Comparison of ENCODE assay signal across 13 mouse cellular contexts in genomic region chr5:114949316-114949715, GRCm38 (mm10). TPM values are rescaled to one million over a fixed set of nuclear protein-coding genes. Genes with fewer than 3 reads are reported as not detected.
DNase-seq lines count a peak whose midpoint lies in the region; ATAC-seq lines count a peak whose summit lies in the region.
"Had no signal": no experiment of that assay in that cellular context is flagged by ENCODE, and none has a peak within 500 bp of the region (broad histone marks: within the 10 kb centered on the region; RNA-seq: fewer than 3 reads in every experiment).

No protein-coding gene starts in this region.

- H3K4me2 ChIP-seq in kidney, embryonic 14.5 days (replicated peaks; ENCODE audit: low read depth, low read length): no peak overlapping the region
- H3K4me2 ChIP-seq in hindbrain, embryonic 13.5 days: no peak overlapping the region
- H3K4me2 ChIP-seq in intestine, embryonic 15.5 days (replicated peaks): no peak overlapping the region
- H3K4me2 ChIP-seq: heart, embryonic 11.5 days; neural tube, embryonic 12.5 days had no signal

- WGBS in kidney, embryonic 14.5 days: 75% methylated on average over 5 of the region's 5 CpGs
- 58% methylated on average over 5 of the region's 5 CpGs for WGBS in hindbrain, embryonic 13.5 days
- 45% methylated on average over 5 of the region's 5 CpGs for WGBS in intestine, embryonic 15.5 days

- no peak overlapping the region for H3K27ac ChIP-seq in kidney, embryonic 14.5 days (ENCODE audit: low read depth, low read length)
- H3K27ac ChIP-seq in hindbrain, embryonic 13.5 days: peak overlapping the region; percentile 36; the same call in 1 of the 2 replicates
- no peak overlapping the region for H3K27ac ChIP-seq in intestine, embryonic 15.5 days
- H3K27ac ChIP-seq: neural tube, embryonic 12.5 days had no signal

- no peaks in the 10 kb centered on the region for H3K9me3 ChIP-seq in kidney, embryonic 14.5 days (ENCODE audit: control insufficient read depth, low read length)
- H3K9me3 ChIP-seq in hindbrain, embryonic 13.5 days: no peaks in the 10 kb centered on the region
- H3K9me3 ChIP-seq in intestine, embryonic 15.5 days: no peaks in the 10 kb centered on the region
- H3K9me3 ChIP-seq: neural tube, embryonic 12.5 days had no signal

- no peak for ATAC-seq in kidney, embryonic 14.5 days (ENCODE audit: low FRiP score, low TSS enrichment)
- ATAC-seq in hindbrain, embryonic 13.5 days (ENCODE audit: low FRiP score): no peak
- ATAC-seq in intestine, embryonic 15.5 days: no peak
- ATAC-seq: CD4-positive, CD25-positive, alpha-beta regulatory T cell, adult 4 months; inflammation-experienced regulatory T-cells, adult 6 months had no signal

- peak overlapping the region; percentile 23; the same call in 1 of the 2 replicates for H3K9ac ChIP-seq in kidney, embryonic 14.5 days (ENCODE audit: low read depth, low read length)
- no peak overlapping the region for H3K9ac ChIP-seq in hindbrain, embryonic 13.5 days
- no peak overlapping the region for H3K9ac ChIP-seq in intestine, embryonic 15.5 days
- H3K9ac ChIP-seq: neural tube, embryonic 12.5 days had no signal

- H3K36me3 ChIP-seq in kidney, embryonic 14.5 days (ENCODE audit: control insufficient read depth, insufficient read depth, low read length): peaks cover 44% of the 10 kb centered on the region
- peaks cover 49% of the 10 kb centered on the region for H3K36me3 ChIP-seq in hindbrain, embryonic 13.5 days
- H3K36me3 ChIP-seq in intestine, embryonic 15.5 days: peaks cover 26% of the 10 kb centered on the region

- no peaks in the 10 kb centered on the region for H3K27me3 ChIP-seq in kidney, embryonic 14.5 days (ENCODE audit: control insufficient read depth, insufficient read depth, low read length)
- H3K27me3 ChIP-seq in hindbrain, embryonic 13.5 days: no peaks in the 10 kb centered on the region
- H3K27me3 ChIP-seq in intestine, embryonic 15.5 days (replicated peaks): no peaks in the 10 kb centered on the region
- H3K27me3 ChIP-seq: neural tube, embryonic 12.5 days had no signal

- DNase-seq in kidney, postnatal 10 days: no peak
- peak; percentile 28 for DNase-seq in MN1 (ENCODE audit: low spot score)
- DNase-seq in cerebellum, adult 11-12 months: peak; percentile 73
- no peak for DNase-seq in adrenal gland, adult 2 months
- DNase-seq in layer of hippocampus, postnatal 36 days: no peak

- H3K4me1 ChIP-seq in kidney, embryonic 14.5 days (ENCODE audit: control insufficient read depth, insufficient read depth, low read length): 0 out of 2 replicates have a peak, but pooled peaks cover 3% of the 10 kb centered on the region
- peaks cover 18% of the 10 kb centered on the region for H3K4me1 ChIP-seq in hindbrain, embryonic 13.5 days (replicated peaks)
- H3K4me1 ChIP-seq in intestine, embryonic 15.5 days (replicated peaks): peaks cover 9% of the 10 kb centered on the region

- no peak overlapping the region for H3K4me3 ChIP-seq in kidney, embryonic 14.5 days (ENCODE audit: low read length)
- no peak overlapping the region for H3K4me3 ChIP-seq in hindbrain, embryonic 13.5 days
- H3K4me3 ChIP-seq in intestine, embryonic 15.5 days (replicated peaks): no peak overlapping the region
- H3K4me3 ChIP-seq: neural tube, embryonic 12.5 days had no signal

RNA-seq across cellular contexts. Expression of gene 2210016L21Rik, which starts 7.4 kb away (rescaled TPM):
- 51.1 and 58.9 TPM in 2 replicates for polyA plus RNA-seq in kidney, embryonic 14.5 days (2014; fragmentation: Nextera tagmentation; extraction: Ambion mirVana)
- polyA plus RNA-seq in hindbrain, embryonic 13.5 days (2015; fragmentation: Nextera tagmentation; extraction: Ambion mirVana): 107 and 110 TPM in 2 replicates
- polyA plus RNA-seq in intestine, embryonic 15.5 days (2015; fragmentation: Nextera tagmentation; extraction: Ambion mirVana): 51.3 and 62.7 TPM in 2 replicates
- 10 to 100 TPM; 36.2 to 55.3 TPM for total RNA-seq in adrenal gland, adult 2 months (2021)
- 24.5 and 28.1 TPM in 2 replicates for polyA plus RNA-seq in adrenal gland, adult 2 months (2012; rRNA removed)
- 100 to 1,000 TPM; 185 to 227 TPM for total RNA-seq in layer of hippocampus, postnatal 36 days (2021)

RNA-seq across cellular contexts. Expression of gene Hnf1a, which starts 21.6 kb away (rescaled TPM):
- polyA plus RNA-seq in kidney, embryonic 14.5 days (2014; fragmentation: Nextera tagmentation; extraction: Ambion mirVana): 5.4 and 6.8 TPM in 2 replicates
- polyA plus RNA-seq in hindbrain, embryonic 13.5 days (2015; fragmentation: Nextera tagmentation; extraction: Ambion mirVana): 0.10 TPM in 1 of 2 replicates, not detected in the other
- polyA plus RNA-seq in intestine, embryonic 15.5 days (2015; fragmentation: Nextera tagmentation; extraction: Ambion mirVana): 18.0 and 18.6 TPM in 2 replicates
- total RNA-seq in adrenal gland, adult 2 months (2021): under 1 TPM in 1 of 2 experiments, not detected in 1; 0.09 TPM
- polyA plus RNA-seq in adrenal gland, adult 2 months (2012; rRNA removed): 0.03 TPM in 1 of 2 replicates, not detected in the other
- not detected for total RNA-seq in layer of hippocampus, postnatal 36 days (2021)
- total RNA-seq: layer of hippocampus, adult 18-20 months had no signal
- polyA plus RNA-seq: heart, embryonic 11.5 days had no signal

RNA-seq across cellular contexts. Expression of gene Oasl1, which starts 26.3 kb away (rescaled TPM):
- 1.2 and 2.5 TPM in 2 replicates for polyA plus RNA-seq in kidney, embryonic 14.5 days (2014; fragmentation: Nextera tagmentation; extraction: Ambion mirVana)
- 0.21 and 0.57 TPM in 2 replicates for polyA plus RNA-seq in hindbrain, embryonic 13.5 days (2015; fragmentation: Nextera tagmentation; extraction: Ambion mirVana)
- 1.9 and 2.3 TPM in 2 replicates for polyA plus RNA-seq in intestine, embryonic 15.5 days (2015; fragmentation: Nextera tagmentation; extraction: Ambion mirVana)
- 1 to 10 TPM in 1 of 2 experiments, under 1 TPM in 1; 0.98 to 1.3 TPM for total RNA-seq in adrenal gland, adult 2 months (2021)
- 5.0 and 7.4 TPM in 2 replicates for polyA plus RNA-seq in adrenal gland, adult 2 months (2012; rRNA removed)
- total RNA-seq in layer of hippocampus, postnatal 36 days (2021): not detected
- total RNA-seq: layer of hippocampus, adult 18-20 months had no signal

RNA-seq across cellular contexts. Expression of gene Oasl2, which starts 52.6 kb away (rescaled TPM):
- 2.2 and 4.0 TPM in 2 replicates for polyA plus RNA-seq in kidney, embryonic 14.5 days (2014; fragmentation: Nextera tagmentation; extraction: Ambion mirVana)
- polyA plus RNA-seq in hindbrain, embryonic 13.5 days (2015; fragmentation: Nextera tagmentation; extraction: Ambion mirVana): 3.5 and 3.6 TPM in 2 replicates
- 5.5 and 8.0 TPM in 2 replicates for polyA plus RNA-seq in intestine, embryonic 15.5 days (2015; fragmentation: Nextera tagmentation; extraction: Ambion mirVana)
- 10 to 100 TPM; 11.6 to 12.2 TPM for total RNA-seq in adrenal gland, adult 2 months (2021)
- polyA plus RNA-seq in adrenal gland, adult 2 months (2012; rRNA removed): 7.6 and 7.7 TPM in 2 replicates
- total RNA-seq in layer of hippocampus, postnatal 36 days (2021): 1 to 10 TPM; 1.4 to 2.4 TPM

Comparison
In these comparisons a context has a peak if more than half of its experiments do, and no peak if none do; other contexts are left out.
1. DNase-seq: peak in MN1 (single experiment) and cerebellum, adult 11-12 months (single experiment); none in kidney, postnatal 10 days (single experiment), adrenal gland, adult 2 months (single experiment) and layer of hippocampus, postnatal 36 days (0 of 2).